Mouse (Mus musculus) heart, adult 9 months (tissue): ENCODE measurements at regions not wholly inside any gene's neighbourhood (a gene's known extent, or its start where the extent isn't known, plus 50 kb on each side); places are given as distances from the start of the nearest gene placed in this dataset.

ENCODE experiments used
- DNase-seq, 2 experiments: peaks; one replicate each; pipeline ENCODE4 v3.0.0; 2022; ENCODE audit warnings: low spot score in 2 of 2

GRCm38 (mm10) chr11:112979413-112979812 is 197.4 kb downstream of the Sox9 start:
- DNase-seq, result no peak

DNA sequence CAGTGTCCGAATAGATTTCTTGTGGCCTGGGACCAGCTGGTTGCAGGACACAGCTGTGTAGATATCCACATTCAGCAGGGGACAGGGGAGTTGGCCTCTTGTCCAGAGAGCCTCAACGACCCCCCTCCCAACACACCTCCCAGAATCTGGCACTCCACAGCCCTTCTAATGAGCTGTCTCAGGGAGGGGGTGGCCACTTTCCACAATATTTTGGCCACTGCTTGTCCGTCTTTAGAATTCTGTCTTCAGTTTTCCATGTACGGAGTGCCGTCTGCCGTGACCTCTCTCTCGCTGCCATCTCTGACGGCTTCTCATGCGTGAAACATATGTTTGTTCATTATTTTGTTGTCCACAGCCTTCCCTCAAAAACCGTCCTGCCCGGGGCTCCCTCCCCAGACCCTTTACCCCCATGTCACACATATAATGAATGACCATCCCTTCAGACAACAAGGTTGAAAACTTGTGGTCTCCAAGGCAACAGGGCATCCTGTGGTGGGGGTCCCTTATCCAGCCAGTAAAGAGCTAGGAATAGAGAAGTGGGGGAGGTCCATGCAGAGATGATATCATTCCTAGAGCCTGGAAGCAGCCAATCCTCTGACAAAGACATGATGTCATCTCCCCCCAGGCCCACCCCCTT is 200.3 kb downstream of the Sox9 start:
- DNase-seq, result no peak

GRCm38 (mm10) chr11:112982802-112983591 is 201.0 kb downstream of the Sox9 start:
- no peak for DNase-seq

GRCm38 (mm10) chr11:112986029-112986573 is 204.1 kb downstream of the Sox9 start:
- DNase-seq, result no peak

GRCm38 (mm10) chr11:112987782-112988181 is 205.8 kb downstream of the Sox9 start:
- DNase-seq, result peak in 1 of 2 experiments; percentile 35

- no peak for DNase-seq
Observed at GRCm38 (mm10) chr11:112988900-112989299, 206.9 kb downstream of the Sox9 start.

DNA sequence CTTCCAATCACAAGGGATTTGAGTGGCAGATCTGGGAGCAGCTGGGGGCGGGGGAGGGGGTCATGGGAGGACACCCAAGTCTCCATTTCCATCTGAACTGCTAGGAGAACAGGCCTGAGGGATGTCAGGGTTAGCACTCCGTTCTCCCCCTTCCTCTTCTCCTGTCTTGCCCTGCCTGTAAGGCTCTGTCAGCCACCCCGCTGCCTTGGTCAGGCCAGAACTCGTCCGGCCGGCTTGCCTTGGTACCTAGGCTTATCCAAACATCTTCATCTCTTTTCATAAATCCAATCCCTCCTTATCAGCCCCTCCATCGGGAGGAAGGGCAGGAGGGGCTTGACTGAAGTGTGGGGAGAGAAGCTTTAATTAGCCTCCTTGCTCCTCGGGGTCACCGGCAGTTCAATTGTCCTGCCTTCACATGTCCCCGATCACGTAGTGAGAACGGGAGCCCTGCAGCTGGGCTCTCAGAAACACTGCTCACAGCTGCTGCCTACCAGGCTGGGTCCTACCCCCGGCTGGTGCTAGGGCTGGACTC is 208.0 kb downstream of the Sox9 start:
- no peak for DNase-seq

DNA sequence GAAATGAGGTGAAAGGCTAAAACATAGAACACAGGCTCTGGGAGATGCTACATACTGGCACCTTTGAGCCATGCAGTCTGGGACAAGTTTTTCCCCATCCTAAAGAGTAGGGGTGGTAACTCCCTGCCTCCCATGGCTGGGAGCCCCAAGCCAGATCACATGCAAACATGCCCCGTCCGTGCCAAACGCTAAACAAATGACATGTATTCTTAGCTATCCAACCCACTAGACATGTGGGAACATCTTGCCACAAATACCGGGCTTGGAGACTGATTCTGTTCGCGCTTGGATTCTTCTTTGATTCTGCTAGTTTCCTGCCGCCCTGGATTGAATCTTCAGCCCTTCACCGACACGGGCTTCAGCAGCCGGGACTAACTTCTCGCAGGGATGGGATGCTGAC is 208.7 kb downstream of the Sox9 start:
- no peak for DNase-seq

GRCm38 (mm10) chr11:112991862-112992261 is 209.8 kb downstream of the Sox9 start:
- DNase-seq, result no peak

DNA sequence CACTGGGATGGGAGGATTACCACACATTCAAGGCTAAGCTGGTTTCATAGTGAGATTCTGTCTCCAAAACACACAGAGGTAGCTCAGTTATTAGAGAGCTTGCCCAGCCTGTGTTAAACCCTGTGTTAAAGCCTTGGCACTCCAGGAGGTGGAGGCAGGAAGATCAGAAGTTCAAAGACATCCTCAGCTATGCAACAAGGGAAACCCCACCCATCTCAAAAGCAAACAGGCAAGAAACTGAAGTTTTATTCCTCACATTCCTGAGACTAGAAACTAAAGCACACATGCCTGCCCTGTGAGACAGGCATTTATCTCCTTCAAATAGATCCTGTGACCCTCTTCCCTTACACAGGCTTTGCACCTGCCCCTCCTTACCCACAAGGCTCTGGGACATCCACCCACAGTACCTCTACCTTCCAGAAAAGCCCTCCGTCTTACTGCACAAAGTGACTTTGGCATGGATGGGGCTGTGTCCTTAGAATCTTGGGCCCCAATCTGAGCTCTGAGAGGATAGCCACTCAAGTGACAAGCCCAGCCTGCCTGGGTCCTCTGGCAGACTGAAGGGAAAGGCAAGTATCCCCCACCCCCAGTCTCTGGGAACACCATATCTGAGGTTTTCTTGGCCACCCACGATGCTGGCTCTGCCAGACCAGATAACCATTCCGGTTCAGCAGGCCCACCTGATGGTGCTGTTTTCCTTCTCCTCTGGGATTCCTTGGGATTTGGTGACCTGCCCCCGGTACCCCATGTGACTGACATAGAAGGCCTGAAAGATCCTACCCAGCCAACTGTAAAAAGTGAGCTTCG is 217.0 kb downstream of the Sox9 start:
- DNase-seq, result no peak

GRCm38 (mm10) chr11:113001071-113001470 is 219.0 kb downstream of the Sox9 start:
- no peak for DNase-seq

- no peak for DNase-seq
Observed at GRCm38 (mm10) chr11:113005895-113006294, 223.9 kb downstream of the Sox9 start.

GRCm38 (mm10) chr11:113008521-113008920 is 226.5 kb downstream of the Sox9 start:
- peak; percentile 25 to 32 for DNase-seq

- DNase-seq, result no peak
Observed at GRCm38 (mm10) chr11:113009376-113009775, 227.4 kb downstream of the Sox9 start.

DNA sequence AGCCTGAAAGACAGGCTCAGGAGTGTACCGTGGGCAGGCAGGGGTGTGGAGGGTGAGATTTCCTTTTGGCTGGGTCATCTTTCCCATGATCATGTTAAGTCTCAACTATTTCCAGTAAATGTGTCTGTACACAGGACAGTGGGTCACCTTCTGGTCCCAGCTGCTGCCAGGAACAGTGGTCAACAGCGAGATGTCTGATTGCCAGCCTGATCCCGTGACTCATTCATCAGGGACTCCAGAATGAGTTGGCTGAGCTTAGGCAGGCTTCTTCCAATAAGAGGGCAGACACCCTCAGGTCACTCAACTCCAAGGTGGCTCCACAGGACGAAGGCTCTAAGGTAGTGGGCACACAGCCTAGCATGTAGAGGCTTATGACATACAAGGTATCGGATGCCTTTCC is 228.9 kb downstream of the Sox9 start:
- DNase-seq, result peak; percentile 21 to 39

GRCm38 (mm10) chr11:113014186-113015010 is 232.4 kb downstream of the Sox9 start:
- DNase-seq, result no peak

- DNase-seq, result no peak
Observed at GRCm38 (mm10) chr11:113015686-113016304, 233.8 kb downstream of the Sox9 start.

DNA sequence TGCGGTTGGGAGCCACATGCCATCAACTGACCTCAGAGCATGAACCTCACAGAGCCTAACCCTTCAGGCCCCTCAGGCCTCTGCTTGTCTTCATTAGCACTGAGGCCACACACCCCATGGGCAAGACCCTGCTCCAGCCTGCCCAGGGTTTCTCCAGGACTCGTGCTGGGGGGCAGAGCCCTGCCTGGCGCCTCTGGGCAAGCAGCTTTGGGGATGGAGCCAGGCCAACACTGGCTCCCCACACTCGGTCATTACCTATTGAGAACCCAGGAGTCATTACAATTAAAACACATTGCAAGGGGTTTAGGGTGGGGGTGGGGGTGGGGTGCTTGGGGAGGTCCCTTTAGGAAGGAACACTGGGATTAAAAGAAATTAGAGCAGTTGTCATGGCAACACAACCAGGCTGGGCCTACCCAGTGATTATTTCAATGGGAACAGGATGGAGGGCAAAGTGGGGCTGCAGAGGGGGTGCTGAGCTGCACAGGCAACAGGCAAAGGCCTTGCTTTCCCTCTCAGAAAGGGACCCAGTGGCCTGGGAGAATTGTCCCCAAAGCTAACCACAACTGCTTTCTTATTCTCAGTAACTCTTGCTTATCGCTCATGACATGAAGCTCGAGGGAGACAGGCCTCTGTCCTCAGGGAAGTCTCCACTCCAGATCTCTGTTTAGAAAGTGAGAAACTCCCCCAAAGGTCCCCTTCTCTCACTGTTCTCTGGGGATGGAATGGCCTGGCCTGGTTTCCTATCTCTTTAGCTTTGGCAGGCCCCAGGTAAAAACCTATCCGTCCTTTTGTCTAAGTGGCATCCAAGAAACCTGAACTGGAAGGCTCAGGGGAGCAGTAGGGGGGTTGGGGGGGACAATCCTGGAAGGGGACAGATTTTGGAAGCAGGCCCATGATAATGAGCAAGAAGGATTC is 235.0 kb downstream of the Sox9 start:
- DNase-seq, result no peak

DNA sequence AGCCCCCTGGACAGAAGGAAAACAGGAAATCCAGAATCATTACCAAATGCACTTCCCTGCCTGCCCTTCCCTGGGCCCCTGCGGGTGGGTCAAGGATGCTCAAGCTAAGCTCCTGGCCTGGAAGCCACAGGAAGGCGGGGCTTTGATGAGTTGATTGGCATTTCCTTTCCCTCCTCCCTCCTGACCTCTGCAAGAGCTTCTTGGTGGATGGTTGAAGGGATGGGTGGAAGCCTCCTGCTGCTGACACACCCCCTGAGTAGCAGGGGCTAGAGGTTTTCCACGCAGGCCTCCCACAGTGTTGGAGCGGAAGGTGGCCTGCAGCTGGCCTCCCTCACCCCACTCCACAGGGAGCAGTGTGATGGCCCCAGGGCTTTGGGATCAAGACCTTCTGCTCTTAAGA is 239.5 kb downstream of the Sox9 start:
- no peak for DNase-seq

DNA sequence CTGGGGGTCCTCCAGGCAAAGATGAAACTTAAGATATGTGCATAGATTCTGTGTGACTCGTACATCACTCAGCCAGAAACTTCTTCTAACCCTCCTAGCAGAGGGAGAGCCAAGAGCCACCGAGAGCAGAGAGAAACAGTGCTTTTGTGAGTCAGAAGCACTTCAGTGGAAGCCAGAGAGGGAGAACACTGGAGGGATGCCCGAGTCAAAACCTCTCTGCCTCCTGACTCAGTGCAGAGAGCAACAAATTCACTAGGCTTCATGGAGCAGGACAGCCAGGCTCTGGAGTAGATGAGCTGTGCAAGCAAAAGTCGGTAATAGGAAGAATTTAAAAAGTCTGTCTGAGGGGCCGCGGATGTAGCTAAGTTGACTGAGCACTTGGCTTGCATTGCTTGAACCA is 245.0 kb downstream of the Sox9 start:
- peak; percentile 27 to 43 for DNase-seq
